Mouse (Mus musculus) induced T-regulatory cell, adult 2 months (primary cell): ENCODE results near the gene Igfn1.

Experiments
- DNase-seq: peaks from one replicate; pipeline ENCODE4 v3.0.0-alpha.2; 2012; ENCODE audit warnings: low read depth

Igfn1 gene

GRCm38 (mm10) chr1:136006292-136006748, at the start of gene Igfn1:
Gene Igfn1 (minus strand): TSS chr1:136006342.
- no peak for DNase-seq

GRCm38 (mm10) chr1:136055771-136056170, 49.6 kb upstream of the Igfn1 start:
- no peak for DNase-seq

- no peak for DNase-seq
Measured at GRCm38 (mm10) chr1:136052547-136052946, 46.4 kb upstream of the Igfn1 start, which contains the start of gene Cacna1s. Gene Cacna1s (plus strand): TSS chr1:136052750.

GRCm38 (mm10) chr1:136051465-136051864, 45.3 kb upstream of the Igfn1 start:
- peak; percentile 51 for DNase-seq

GRCm38 (mm10) chr1:136051013-136051315, 44.8 kb upstream of the Igfn1 start:
- DNase-seq: peak; percentile 46

- no peak for DNase-seq
Measured at GRCm38 (mm10) chr1:136050312-136051012, 44.3 kb upstream of the Igfn1 start, which contains the start of gene Ascl5. Gene Ascl5 (plus strand): TSS chr1:136050804.

- no peak for DNase-seq
Measured at GRCm38 (mm10) chr1:136047894-136048293, 41.8 kb upstream of the Igfn1 start.

- DNase-seq: peak; percentile 34
Measured at GRCm38 (mm10) chr1:136047432-136047831, 41.3 kb upstream of the Igfn1 start.

- peak; percentile 68 for DNase-seq
Measured at GRCm38 (mm10) chr1:136045774-136046173, 39.6 kb upstream of the Igfn1 start.

GRCm38 (mm10) chr1:136040874-136041273, 34.7 kb upstream of the Igfn1 start:
- no peak for DNase-seq

GRCm38 (mm10) chr1:136040452-136040851, 34.3 kb upstream of the Igfn1 start:
- no peak for DNase-seq

- DNase-seq: no peak
Measured at GRCm38 (mm10) chr1:136038746-136039538, 32.8 kb upstream of the Igfn1 start.

GRCm38 (mm10) chr1:136032961-136033360, 26.8 kb upstream of the Igfn1 start:
- no peak for DNase-seq

GRCm38 (mm10) chr1:136031697-136032096, 25.6 kb upstream of the Igfn1 start:
- no peak for DNase-seq

GRCm38 (mm10) chr1:136030201-136030600, 24.1 kb upstream of the Igfn1 start:
- DNase-seq: no peak

GRCm38 (mm10) chr1:136018390-136019189, 12.4 kb upstream of the Igfn1 start:
- DNase-seq: peak; percentile 58

GRCm38 (mm10) chr1:136017907-136018313, 11.8 kb upstream of the Igfn1 start:
- peak; percentile 91 for DNase-seq

- DNase-seq: no peak
Measured at GRCm38 (mm10) chr1:136017307-136017706, 11.2 kb upstream of the Igfn1 start.

GRCm38 (mm10) chr1:136014796-136015502, 8.8 kb upstream of the Igfn1 start:
- no peak for DNase-seq

- no peak for DNase-seq
Measured at GRCm38 (mm10) chr1:136013513-136013912, 7.4 kb upstream of the Igfn1 start.

GRCm38 (mm10) chr1:136010247-136010646, 4.1 kb upstream of the Igfn1 start:
- no peak for DNase-seq

GRCm38 (mm10) chr1:136008159-136008533, 2.0 kb upstream of the Igfn1 start:
- DNase-seq: no peak
